Mouse (Mus musculus): Measurements from ENCODE around the gene Epop.

The Epop gene

GRCm38 (mm10) chr11:97631046-97631445, 1.5 kb upstream of the Epop start:
- intact Hi-C loops (cut with DNase I), result no loop called here

GRCm38 (mm10) chr11:97628568-97629518, 659 bp downstream of the Epop start:
- intact Hi-C loops (cut with DNase I), result loop anchor here (10.0 kb wide), 1 partner anchor 224 kb away; no protein-coding TSS in a partner anchor

- intact Hi-C loops (cut with DNase I), result loop anchor here (10.0 kb wide), 1 partner anchor 223 kb away; no protein-coding TSS in a partner anchor
Measured at GRCm38 (mm10) chr11:97628303-97628567, 1.3 kb downstream of the Epop start.

DNA sequence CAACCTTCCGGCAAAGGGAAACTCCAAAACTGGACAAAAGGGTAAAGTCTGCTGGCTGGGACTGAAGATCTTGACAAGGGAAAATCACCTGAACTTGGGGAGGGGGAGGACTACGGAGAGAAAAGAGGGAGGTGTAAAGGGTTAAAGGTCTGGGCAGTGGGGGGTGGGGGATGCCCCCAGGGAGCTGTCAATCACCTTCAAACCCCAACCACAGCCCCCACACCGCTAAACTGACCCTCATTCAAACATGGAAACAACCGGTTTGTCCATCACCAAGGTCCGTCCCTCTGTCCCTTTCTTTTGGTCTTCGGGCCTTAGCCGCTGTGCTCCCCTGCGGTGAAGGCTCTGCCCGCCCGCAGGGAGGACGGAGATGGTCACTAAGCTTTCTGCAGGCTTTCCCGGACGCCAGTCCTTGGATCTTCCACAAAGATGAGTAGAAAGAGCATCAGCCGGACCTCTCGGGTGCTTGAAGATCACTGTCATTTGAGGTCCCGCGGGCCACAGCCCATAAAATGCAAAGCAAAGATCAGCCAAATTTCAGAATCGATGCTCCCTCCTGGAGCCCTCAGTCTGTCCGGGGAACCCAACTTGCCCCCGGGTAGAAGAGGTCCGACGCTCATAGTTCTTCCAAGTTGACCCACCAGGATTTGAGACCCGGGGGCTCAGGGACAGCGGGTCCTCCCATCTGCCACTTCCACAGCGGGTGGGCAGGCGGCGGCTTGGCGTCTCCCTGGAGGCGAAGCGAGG, 1.8 kb downstream of the Epop start:
- intact Hi-C loops (cut with DNase I), result loop anchor here (10.0 kb wide), 1 partner anchor 223 kb away; no protein-coding TSS in a partner anchor

DNA sequence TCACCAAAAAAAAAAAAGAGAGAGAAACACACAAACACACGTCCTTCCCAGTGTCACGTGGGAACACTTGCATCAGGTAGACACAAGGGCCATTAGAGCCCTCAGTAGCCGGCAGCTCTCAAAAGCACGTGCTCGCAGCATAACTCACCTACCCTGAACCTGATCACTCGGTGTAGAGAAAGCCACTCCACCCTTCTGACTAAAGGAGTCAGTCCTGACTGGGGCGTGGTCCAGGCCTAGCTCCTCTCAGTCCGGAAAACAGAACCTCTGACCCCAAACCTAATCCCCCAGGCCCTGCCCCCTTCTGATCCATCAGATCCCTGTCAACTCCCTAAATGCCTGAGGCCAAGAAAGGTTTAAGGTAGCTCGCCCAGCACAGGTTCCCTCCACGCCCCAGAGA, 2.7 kb downstream of the Epop start:
- intact Hi-C loops (cut with DNase I), result loop anchor here (10.0 kb wide), 1 partner anchor 222 kb away; no protein-coding TSS in a partner anchor

DNA sequence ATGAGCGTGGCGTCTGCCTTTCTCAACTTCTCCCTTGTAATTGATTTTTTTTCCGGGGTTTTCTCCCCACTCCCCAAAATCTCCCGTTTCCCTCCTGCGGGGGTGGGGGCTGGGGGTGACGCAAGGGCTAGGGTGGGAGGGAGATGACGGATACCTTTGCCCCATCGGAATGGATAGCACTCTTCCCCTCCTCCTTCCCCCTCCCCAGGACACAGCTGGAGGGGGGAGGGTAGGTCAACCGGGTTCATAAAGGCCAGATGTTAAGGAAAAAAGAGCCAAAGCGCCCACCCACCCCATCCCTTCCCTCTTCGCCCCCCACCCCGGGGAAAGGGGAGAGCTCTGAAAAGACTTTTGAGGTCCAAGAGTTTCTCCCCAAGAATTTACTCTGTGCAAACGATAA, 3.1 kb downstream of the Epop start:
- intact Hi-C loops (cut with DNase I), result loop anchor here (10.0 kb wide), 1 partner anchor 222 kb away; no protein-coding TSS in a partner anchor

DNA sequence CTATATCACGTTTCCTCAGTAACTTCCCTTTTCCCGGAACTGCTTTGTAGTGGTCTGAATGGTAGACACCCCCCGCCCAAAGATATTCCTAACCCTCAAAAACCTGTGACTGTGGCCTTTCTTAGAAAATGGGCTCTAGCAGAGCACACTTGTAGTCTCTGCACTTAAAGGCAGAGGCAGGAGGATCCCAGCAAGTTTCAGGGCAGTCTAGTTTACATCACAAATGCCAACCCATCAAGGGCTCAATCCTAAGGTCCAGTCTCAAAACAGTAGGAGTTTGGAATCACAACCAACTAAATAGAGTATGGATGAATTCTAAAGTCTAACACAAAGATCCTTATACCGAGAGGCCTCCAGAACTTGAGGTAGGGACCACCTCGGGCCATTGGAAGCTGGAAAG, 4.0 kb downstream of the Epop start:
- intact Hi-C loops (cut with DNase I), result loop anchor here (10.0 kb wide), 1 partner anchor 221 kb away; no protein-coding TSS in a partner anchor

GRCm38 (mm10) chr11:97623166-97623565, 6.3 kb downstream of the Epop start:
- intact Hi-C loops (cut with DNase I), result loop anchor here (5.0 to 10.0 kb wide), 2 partner anchors 91 to 218 kb away; no protein-coding TSS in a partner anchor

DNA sequence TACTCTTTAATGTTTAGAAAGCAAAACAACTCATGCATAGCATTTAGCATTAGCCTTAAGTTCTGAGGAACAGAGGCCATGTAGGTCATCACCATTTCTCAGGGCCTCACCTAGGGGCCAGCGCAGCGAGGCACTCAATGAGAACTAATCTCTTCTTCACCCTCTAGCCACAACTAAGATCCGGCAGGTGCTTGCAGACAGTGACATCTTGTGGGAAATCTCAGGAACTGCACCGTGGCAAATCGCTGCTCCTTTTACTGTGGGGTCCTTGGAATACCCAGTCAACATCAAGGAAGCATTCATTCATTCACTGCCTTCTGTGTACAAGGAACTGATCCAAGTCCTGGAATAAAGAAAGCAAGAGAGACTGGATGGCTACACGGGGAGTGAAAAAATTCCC, 7.1 kb downstream of the Epop start:
- intact Hi-C loops (cut with DNase I), result loop anchor here (5.0 to 10.0 kb wide), 2 partner anchors 90 to 218 kb away; no protein-coding TSS in a partner anchor

- intact Hi-C loops (cut with DNase I), result loop anchor here (2.0 kb wide), 1 partner anchor 131 kb away; no protein-coding TSS in a partner anchor
Measured at GRCm38 (mm10) chr11:97619391-97619795, 10.1 kb downstream of the Epop start.

- intact Hi-C loops (cut with DNase I), result loop anchor here (2.0 kb wide), 1 partner anchor 130 kb away; no protein-coding TSS in a partner anchor
Measured at GRCm38 (mm10) chr11:97618368-97618767, 11.1 kb downstream of the Epop start.

- intact Hi-C loops (cut with DNase I), result no loop called here
Measured at GRCm38 (mm10) chr11:97615276-97615675, 14.2 kb downstream of the Epop start.

DNA sequence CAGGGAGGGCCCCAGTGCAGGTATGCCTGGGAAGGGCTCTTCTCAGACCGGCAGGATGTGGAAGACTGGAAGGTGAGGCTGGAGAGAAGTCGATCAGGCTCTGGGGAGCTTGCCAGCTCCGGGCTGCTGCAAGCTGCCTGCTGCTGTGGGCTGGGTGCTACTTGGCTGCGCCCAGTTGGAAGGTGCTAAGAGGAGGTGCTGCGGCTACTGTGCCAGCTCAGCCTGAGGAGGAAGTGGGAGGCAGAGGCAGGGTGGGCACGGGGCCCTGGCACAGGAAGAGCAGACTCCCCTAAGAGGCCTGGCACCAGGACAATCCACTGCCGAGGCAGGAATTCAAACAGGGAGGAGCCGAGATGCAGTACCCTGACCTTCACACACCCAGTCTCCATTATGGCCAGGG, 18.4 kb downstream of the Epop start:
- intact Hi-C loops (cut with DNase I), result no loop called here

- intact Hi-C loops (cut with DNase I), result no loop called here
Measured at GRCm38 (mm10) chr11:97609743-97610142, 19.8 kb downstream of the Epop start.

- intact Hi-C loops (cut with DNase I), result no loop called here
Measured at GRCm38 (mm10) chr11:97608933-97609332, 20.6 kb downstream of the Epop start.

- intact Hi-C loops (cut with DNase I), result no loop called here
Measured at GRCm38 (mm10) chr11:97607056-97607725, 22.3 kb downstream of the Epop start.

- intact Hi-C loops (cut with DNase I), result no loop called here
Measured at GRCm38 (mm10) chr11:97603891-97604290, 25.6 kb downstream of the Epop start.

DNA sequence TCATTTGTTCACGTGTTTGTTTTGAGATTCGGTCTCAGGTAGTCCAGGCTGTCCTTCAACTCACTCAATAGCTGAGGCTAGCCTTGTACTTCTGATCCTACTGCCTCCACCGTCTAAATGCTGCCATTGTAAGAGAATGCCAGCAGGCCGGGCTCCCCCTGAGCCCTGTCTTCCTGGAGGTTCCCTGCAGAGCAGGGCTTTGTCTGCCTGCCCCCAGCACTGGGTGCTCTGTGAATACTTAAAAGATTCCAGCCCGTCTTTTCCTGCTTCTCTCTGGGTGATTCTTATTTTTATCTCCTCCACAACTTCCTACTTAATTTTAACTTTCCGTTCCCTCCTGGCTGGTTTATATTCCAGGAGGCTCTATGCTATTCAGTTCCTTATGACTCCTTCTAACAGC, 27.3 kb downstream of the Epop start:
- intact Hi-C loops (cut with DNase I), result no loop called here

GRCm38 (mm10) chr11:97599104-97599503, 30.4 kb downstream of the Epop start:
- intact Hi-C loops (cut with DNase I), result no loop called here

DNA sequence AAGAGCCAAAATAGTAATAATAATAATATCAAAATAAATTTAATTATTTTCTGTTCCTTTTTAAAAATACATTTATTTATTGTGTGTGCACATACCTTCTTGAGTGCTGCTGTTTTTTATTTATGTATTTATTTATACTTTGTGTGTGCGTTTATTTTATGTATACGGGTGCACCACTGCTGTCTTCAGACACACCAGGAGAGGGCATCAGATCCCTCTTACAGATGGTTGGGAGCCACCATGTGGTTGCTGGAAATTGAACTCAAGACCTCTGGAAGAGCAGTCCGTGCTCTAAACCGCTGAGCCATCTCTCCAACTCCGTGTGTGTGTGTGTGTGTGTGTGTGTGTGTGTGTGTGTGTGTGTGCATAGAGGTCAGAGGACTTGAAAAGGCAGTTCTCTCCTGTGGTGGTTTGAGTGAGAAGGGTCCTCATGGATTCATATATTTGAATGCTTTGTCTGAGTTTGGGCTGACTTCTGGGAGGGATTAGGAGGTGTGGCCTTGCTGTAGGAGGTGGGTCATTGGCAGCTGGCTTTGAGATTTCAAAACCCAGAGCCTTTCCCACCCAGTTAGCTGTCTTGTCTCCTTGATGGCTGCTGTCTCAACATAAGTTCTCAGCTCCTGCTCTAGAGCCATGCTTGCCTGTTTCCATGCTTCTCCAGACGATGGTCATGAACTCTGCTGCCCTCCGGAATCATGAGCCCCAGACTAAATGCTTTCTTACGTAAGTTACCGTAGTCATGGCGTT, 31.4 kb downstream of the Epop start:
- intact Hi-C loops (cut with DNase I), result no loop called here

GRCm38 (mm10) chr11:97594136-97594535, 35.4 kb downstream of the Epop start:
- intact Hi-C loops (cut with DNase I), result no loop called here
